Mouse (Mus musculus): Measurements from ENCODE around the gene Olfr790.

GRCm38 (mm10) chr10:129490101-129490500, 8.2 kb upstream of the Olfr790 start:
- TF ChIP-seq CTCF (conservative IDR thresholded peaks at IDR 0.05; ENCODE audit: low read length) (no peak), NANOG (IDR thresholded peaks at IDR 0.05; ENCODE audit: borderline replicate concordance, low read length) (no peak), POU5F1 (IDR thresholded peaks at IDR 0.05; ENCODE audit: borderline replicate concordance, low read length) (no peak)

Measured in E14TG2a.4 (cell line).